Mouse (Mus musculus) kidney, adult 8-10 months (tissue): ENCODE measurements around the gene Hdac7.

ENCODE experiments used
- DNase-seq, 2 experiments: peaks; one replicate each; pipeline ENCODE4 v3.0.0; 2022

The Hdac7 gene

GRCm38 (mm10) chr15:97787799-97788667 lies 56.3 kb downstream of the Hdac7 start:
- DNase-seq = no peak

- no peak for DNase-seq
Observed at GRCm38 (mm10) chr15:97787148-97787798, 57.0 kb downstream of the Hdac7 start.

- peak in 1 of 2 experiments; percentile 56 for DNase-seq
Observed at GRCm38 (mm10) chr15:97786412-97787112, 57.7 kb downstream of the Hdac7 start.

- DNase-seq = peak in 1 of 2 experiments; percentile 53
Observed at GRCm38 (mm10) chr15:97785731-97786411, 58.4 kb downstream of the Hdac7 start.

- no peak for DNase-seq
Observed at GRCm38 (mm10) chr15:97784561-97785161, 59.6 kb downstream of the Hdac7 start.

- DNase-seq = peak; percentile 83 to 89
Observed at GRCm38 (mm10) chr15:97784092-97784559, 60.2 kb downstream of the Hdac7 start.

GRCm38 (mm10) chr15:97782749-97783105 lies 61.6 kb downstream of the Hdac7 start:
- DNase-seq = peak; percentile 79 to 80

GRCm38 (mm10) chr15:97781961-97782748 lies 62.1 kb downstream of the Hdac7 start:
- DNase-seq = no peak

GRCm38 (mm10) chr15:97780611-97781031 lies 63.7 kb downstream of the Hdac7 start:
- peak; percentile 85 to 91 for DNase-seq

- DNase-seq = no peak
Observed at GRCm38 (mm10) chr15:97779576-97779975, 64.7 kb downstream of the Hdac7 start.

GRCm38 (mm10) chr15:97778311-97779098 lies 65.8 kb downstream of the Hdac7 start, which contains the start of gene Slc48a1:
TSS of gene Slc48a1 (plus strand) at chr15:97778520.
- peak; percentile 65 to 78 for DNase-seq

- DNase-seq = peak in 1 of 2 experiments; percentile 57
Observed at GRCm38 (mm10) chr15:97776919-97777318, 67.4 kb downstream of the Hdac7 start.

- DNase-seq = peak; percentile 88 to 92
Observed at GRCm38 (mm10) chr15:97776514-97776913, 67.8 kb downstream of the Hdac7 start.

- peak in 1 of 2 experiments; percentile 62 for DNase-seq
Observed at GRCm38 (mm10) chr15:97773961-97774370, 70.3 kb downstream of the Hdac7 start.

- DNase-seq = peak; percentile 97 to 99
Observed at GRCm38 (mm10) chr15:97773108-97773507, 71.2 kb downstream of the Hdac7 start.

- no peak for DNase-seq
Observed at GRCm38 (mm10) chr15:97770280-97770679, 74.0 kb downstream of the Hdac7 start.

GRCm38 (mm10) chr15:97768192-97768591 lies 76.1 kb downstream of the Hdac7 start:
- DNase-seq = peak in 1 of 2 experiments; percentile 73

- DNase-seq = peak; percentile 93 to 95
Observed at GRCm38 (mm10) chr15:97767280-97768186, 76.8 kb downstream of the Hdac7 start, which contains the start of gene Rapgef3. TSS of gene Rapgef3 (minus strand) at chr15:97767972.
